Mouse (Mus musculus) intestine, postnatal 0 days (tissue): ENCODE results near the gene Tm9sf2. TPM values are rescaled to one million over a fixed set of nuclear protein-coding genes. Genes with fewer than 3 reads are reported as not detected.

Source experiments
- ATAC-seq: fragments of 200-750 bp; cut with Nextera tagmentation; 2 replicates; pipeline ENCODE4 v1.8.0; 2017; ENCODE audit warnings: mild to moderate bottlenecking, moderate TSS enrichment, moderate library complexity
- H3K27ac ChIP-seq: fragments of 300-500 bp; sonication (generic); 2 replicates; pipeline ENCODE4 v1.5.1; 2014; ENCODE audit warnings: mild to moderate bottlenecking, low read depth, low read length, moderate library complexity
- H3K27me3 ChIP-seq: fragments of 300-500 bp; sonication (generic); replicated peaks from 2 replicates; pipeline ENCODE4 v1.6.1; 2014; ENCODE audit warnings: low read length, mixed read lengths; ENCODE audit not compliant: control insufficient read depth, insufficient read depth
- H3K36me3 ChIP-seq: fragments of 300-500 bp; sonication (generic); 2 replicates; pipeline ENCODE4 v1.6.1; 2014; ENCODE audit warnings: mild to moderate bottlenecking, moderate library complexity; ENCODE audit not compliant: control insufficient read depth, insufficient read depth
- H3K4me1 ChIP-seq: fragments of 300-500 bp; sonication (generic); replicated peaks from 2 replicates; pipeline ENCODE4 v1.6.1; 2014; ENCODE audit warnings: antibody characterized with exemption, low read length, mixed read lengths; ENCODE audit not compliant: control insufficient read depth, insufficient read depth
- H3K4me2 ChIP-seq: fragments of 300-500 bp; sonication (generic); replicated peaks from 2 replicates; pipeline ENCODE4 v1.6.1; 2014; ENCODE audit warnings: low read depth, mild to moderate bottlenecking, moderate library complexity
- H3K4me3 ChIP-seq: fragments of 300-500 bp; sonication (generic); 2 replicates; pipeline ENCODE4 v1.5.1; 2014; ENCODE audit warnings: low read depth, low read length
- H3K9ac ChIP-seq: fragments of 300-500 bp; sonication (generic); 2 replicates; pipeline ENCODE4 v1.6.1; 2014; ENCODE audit warnings: mild to moderate bottlenecking, low read depth, low read length
- H3K9me3 ChIP-seq: fragments of 300-500 bp; sonication (generic); 2 replicates; pipeline ENCODE4 v1.6.1; 2016; ENCODE audit warnings: mixed run types; ENCODE audit not compliant: control insufficient read depth
- CTCF ChIP-seq: sonication (generic); IDR thresholded peaks from 2 replicates; pipeline ENCODE4 v1.5.1; 2016; ENCODE audit warnings: low read depth, mild to moderate bottlenecking, control low read depth, antibody characterized with exemption, moderate library complexity
- WGBS: fragments of 180-500 bp; shearing (Covaris S2); extraction: QIAGEN DNeasy Blood & Tissue Kit; methylation state at CpG from one replicate; pipeline ENCODE4 v1.1.7; 2014; 5-methylcytosine and 5-hydroxymethylcytosine counted together
- polyA plus RNA-seq: library from polyadenylated mRNA; unstranded; fragments of >200 nt; fragmentation: Nextera tagmentation; extraction: Ambion mirVana; gene quantifications from 2 replicates; pipeline ENCODE4 v1.2.1, GENCODE M21; 2015

The Tm9sf2 gene
- polyA plus RNA-seq, 1 experiment from 2014 or later, result 295 TPM

DNA sequence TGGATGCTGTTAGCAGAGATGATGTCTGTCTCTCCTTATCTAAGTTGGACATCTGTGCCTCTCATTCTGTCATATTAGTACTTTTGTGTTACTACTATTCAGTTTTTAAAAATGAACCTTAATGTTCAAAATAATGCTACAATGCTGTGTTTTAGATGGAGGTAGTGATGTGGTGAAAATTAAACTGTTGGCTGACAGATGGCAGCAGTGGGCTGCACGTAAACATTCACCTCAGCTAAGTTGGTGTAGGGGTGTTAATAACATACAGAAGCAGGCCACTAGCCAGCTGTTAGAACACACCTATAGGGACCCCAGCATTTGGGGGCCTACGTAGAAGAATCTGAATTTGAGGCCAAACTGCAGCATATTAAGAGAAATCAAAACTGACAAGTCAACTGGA lies 24.8 kb downstream of the Tm9sf2 start:
- Histone ChIP-seq H3K27me3 (no peaks in the 10 kb centered on the region), H3K36me3 (peaks cover 38% of the 10 kb centered on the region), H3K4me2 (no peak overlapping the region), H3K4me3 (no peak overlapping the region), H3K4me1 (no peaks in the 10 kb centered on the region), H3K9me3 (no peaks in the 10 kb centered on the region), H3K27ac (no peak overlapping the region), H3K9ac (no peak overlapping the region)
- peak; percentile 35 for TF ChIP-seq CTCF
- no peak for ATAC-seq
- 86% methylated on average over 2 of the region's 2 CpGs for WGBS

- Histone ChIP-seq H3K4me3 (no peak overlapping the region), H3K27ac (no peak overlapping the region), H3K9me3 (no peaks in the 10 kb centered on the region), H3K4me2 (no peak overlapping the region), H3K36me3 (peaks cover 48% of the 10 kb centered on the region), H3K9ac (no peak overlapping the region), H3K27me3 (no peaks in the 10 kb centered on the region), H3K4me1 (no peaks in the 10 kb centered on the region)
- 81% methylated on average over 3 of the region's 3 CpGs for WGBS
- ATAC-seq, result no peak
- TF ChIP-seq CTCF, result no peak
These were observed 29.6 kb downstream of the Tm9sf2 start for GRCm38 (mm10) chr14:122136368-122136928.

DNA sequence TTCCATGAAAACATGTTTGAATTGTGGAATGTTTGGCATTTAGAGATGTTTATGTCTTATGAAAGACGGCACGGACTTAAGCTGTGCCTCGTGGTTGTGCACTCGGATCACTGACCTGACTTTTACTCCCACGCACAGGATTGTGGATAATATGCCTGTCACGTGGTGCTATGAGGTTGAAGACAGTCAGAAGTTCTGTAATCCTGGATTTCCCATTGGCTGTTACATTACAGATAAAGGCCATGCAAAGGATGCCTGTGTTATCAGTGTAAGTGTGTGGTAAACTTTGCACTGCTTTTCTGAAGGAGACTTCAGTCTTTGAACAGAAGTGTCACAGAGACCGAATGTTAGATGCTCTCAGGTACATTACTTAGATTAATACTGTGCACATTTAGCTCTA lies 30.4 kb downstream of the Tm9sf2 start:
- H3K27me3 ChIP-seq, result no peaks in the 10 kb centered on the region
- peaks cover 48% of the 10 kb centered on the region for H3K36me3 ChIP-seq
- H3K4me3 ChIP-seq, result no peak overlapping the region
- H3K9ac ChIP-seq, result no peak overlapping the region
- H3K4me1 ChIP-seq, result no peaks in the 10 kb centered on the region
- 54% methylated on average over 7 of the region's 7 CpGs for WGBS
- H3K27ac ChIP-seq, result peak overlapping the region; percentile 47
- H3K9me3 ChIP-seq, result no peaks in the 10 kb centered on the region
- ATAC-seq, result peak; percentile 85
- H3K4me2 ChIP-seq, result no peak overlapping the region
- TF ChIP-seq CTCF, result no peak

DNA sequence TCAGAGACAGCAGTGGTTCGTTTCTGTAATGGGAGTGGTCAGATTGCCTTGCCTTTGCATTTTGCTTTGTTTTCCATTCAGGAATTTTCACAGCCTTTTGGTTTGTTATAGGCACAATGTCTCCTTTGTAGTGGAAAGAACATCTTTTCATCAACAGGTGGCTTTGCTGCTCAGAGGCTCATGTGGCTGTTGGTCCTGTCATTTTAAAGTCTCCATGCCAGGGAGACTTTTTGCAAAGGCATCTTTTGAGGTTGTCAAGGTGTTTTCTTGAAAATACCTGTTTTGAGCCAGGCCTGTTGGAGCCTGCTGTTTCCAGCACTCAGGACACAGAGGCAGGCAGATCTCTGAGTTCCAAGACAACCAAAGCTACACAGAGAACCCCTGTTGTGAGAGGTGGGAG lies 33.3 kb downstream of the Tm9sf2 start:
- ATAC-seq, result no peak
- Histone ChIP-seq H3K4me1 (no peaks in the 10 kb centered on the region), H3K27me3 (no peaks in the 10 kb centered on the region), H3K9me3 (no peaks in the 10 kb centered on the region), H3K4me3 (no peak overlapping the region), H3K27ac (no peak overlapping the region), H3K36me3 (peaks cover 62% of the 10 kb centered on the region), H3K4me2 (no peak overlapping the region), H3K9ac (no peak overlapping the region)
- TF ChIP-seq CTCF, result no peak
- WGBS, result 46% methylated on average over 1 of the region's 1 CpGs

- ATAC-seq, result no peak
These were observed 36.9 kb downstream of the Tm9sf2 start for GRCm38 (mm10) chr14:122143585-122144269.

GRCm38 (mm10) chr14:122145374-122145773 lies 38.5 kb downstream of the Tm9sf2 start:
- WGBS, result 75% methylated on average over 1 of the region's 1 CpGs
- TF ChIP-seq CTCF, result no peak
- no peak overlapping the region for H3K27ac ChIP-seq
- no peak overlapping the region for H3K4me2 ChIP-seq
- ATAC-seq, result no peak
- no peak overlapping the region for H3K9ac ChIP-seq
- H3K4me1 ChIP-seq, result no peaks in the 10 kb centered on the region
- H3K4me3 ChIP-seq, result no peak overlapping the region
- no peaks in the 10 kb centered on the region for H3K27me3 ChIP-seq
- H3K9me3 ChIP-seq, result no peaks in the 10 kb centered on the region
- H3K36me3 ChIP-seq, result peaks cover 80% of the 10 kb centered on the region

More at GRCm38 (mm10) chr14:122143585-122144269, 36.9 kb downstream of the Tm9sf2 start:
- Histone ChIP-seq H3K27me3 (no peaks in the 10 kb centered on the region), H3K9me3 (no peaks in the 10 kb centered on the region), H3K36me3 (peaks cover 75% of the 10 kb centered on the region), H3K4me3 (no peak overlapping the region), H3K27ac (no peak overlapping the region), H3K4me1 (no peaks in the 10 kb centered on the region), H3K4me2 (no peak overlapping the region), H3K9ac (no peak overlapping the region)
- WGBS, result 69% methylated on average over 4 of the region's 4 CpGs
- TF ChIP-seq CTCF, result no peak
